ENCODE assay signal across 8 mouse cellular contexts in the genomic region with DNA sequence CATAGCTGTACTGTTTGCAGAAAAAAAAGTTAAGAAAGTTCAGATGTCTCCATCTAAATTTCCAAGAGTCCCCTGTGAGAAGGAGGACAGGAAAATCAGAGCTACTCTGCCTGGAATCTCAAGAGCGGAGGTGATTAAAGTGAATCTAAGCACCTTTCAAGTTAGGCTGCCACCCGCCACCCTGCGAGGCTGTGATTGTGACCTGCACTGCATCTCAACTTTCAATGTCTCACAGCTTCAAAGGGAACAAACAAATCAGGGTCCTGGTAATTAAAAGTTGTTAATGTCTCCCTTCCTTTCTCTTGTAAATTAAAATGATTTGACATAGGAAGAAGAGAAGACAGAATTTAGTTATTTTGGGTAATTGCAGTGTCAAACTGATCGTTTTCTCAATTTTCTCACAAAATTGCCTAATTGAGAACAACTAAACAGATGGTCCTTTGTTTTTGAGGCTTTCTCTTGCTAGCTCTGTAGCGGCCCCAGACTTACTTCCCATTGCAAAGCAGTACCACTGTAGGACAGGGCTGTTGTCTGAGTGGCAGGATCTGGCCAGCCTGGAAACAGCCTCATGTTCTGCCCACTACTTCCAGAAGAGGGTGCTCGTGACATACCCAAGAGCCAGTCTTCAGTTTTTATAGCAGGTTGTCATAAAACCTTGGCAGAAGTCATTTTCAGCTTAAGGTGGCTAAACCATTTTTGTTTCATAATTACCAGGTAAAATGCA.
DNase-seq lines count a peak whose midpoint lies in the region; ATAC-seq lines count a peak whose summit lies in the region.

No protein-coding gene starts in this region.

- intact Hi-C loops in gastrocnemius, postnatal 14 days (cut with DNase I; ENCODE audit: low total_unique reads): no loop called here

- no peaks in the 10 kb centered on the region for H3K4me1 ChIP-seq in embryonic facial prominence, embryonic 14.5 days (ENCODE audit: control insufficient read depth, insufficient read depth, low read length)
- H3K4me1 ChIP-seq in intestine, embryonic 15.5 days (replicated peaks): no peaks in the 10 kb centered on the region
- no peaks in the 10 kb centered on the region for H3K4me1 ChIP-seq in midbrain, embryonic 14.5 days (ENCODE audit: control insufficient read depth, insufficient read depth, low read length)

- H3K9ac ChIP-seq in embryonic facial prominence, embryonic 14.5 days (ENCODE audit: low read depth, low read length): no peak overlapping the region
- no peak overlapping the region for H3K9ac ChIP-seq in intestine, embryonic 15.5 days
- no peak overlapping the region for H3K9ac ChIP-seq in midbrain, embryonic 14.5 days (replicated peaks; ENCODE audit: low read length)

- 27% methylated on average over 6 of the region's 6 CpGs for WGBS in embryonic facial prominence, embryonic 14.5 days
- 45% methylated on average over 6 of the region's 6 CpGs for WGBS in intestine, embryonic 15.5 days
- WGBS in midbrain, embryonic 14.5 days: 47% methylated on average over 6 of the region's 6 CpGs

- no peak overlapping the region for H3K27ac ChIP-seq in embryonic facial prominence, embryonic 14.5 days (replicated peaks; ENCODE audit: low read depth, low read length)
- no peak overlapping the region for H3K27ac ChIP-seq in intestine, embryonic 15.5 days
- no peak overlapping the region for H3K27ac ChIP-seq in midbrain, embryonic 14.5 days (replicated peaks; ENCODE audit: low read depth, low read length)

- DNase-seq in gastrocnemius, postnatal 10 days: peak; percentile 5
- no peak for DNase-seq in gastrocnemius, postnatal 14 days
- DNase-seq in adrenal gland, postnatal 14 days: peak; percentile 74
- DNase-seq in embryonic facial prominence, embryonic 14.5 days (ENCODE audit: low spot score): peak; percentile 74
- peak; percentile 3 to 63 for DNase-seq in left cerebral cortex, adult 9 months (ENCODE audit: low spot score in 2 of 2)
- peak; percentile 89 for DNase-seq in midbrain, embryonic 14.5 days
- DNase-seq in spleen, postnatal 36 days (ENCODE audit: low spot score in 2 of 2): peak; percentile 5 to 7

- H3K27me3 ChIP-seq in embryonic facial prominence, embryonic 14.5 days (replicated peaks; ENCODE audit: control insufficient read depth, insufficient read depth, low read length): no peaks in the 10 kb centered on the region
- H3K27me3 ChIP-seq in intestine, embryonic 15.5 days (replicated peaks): no peaks in the 10 kb centered on the region
- H3K27me3 ChIP-seq in midbrain, embryonic 14.5 days (ENCODE audit: control insufficient read depth, insufficient read depth, low read length): no peaks in the 10 kb centered on the region

- no peak overlapping the region for H3K4me2 ChIP-seq in embryonic facial prominence, embryonic 14.5 days (ENCODE audit: low read depth, low read length)
- no peak overlapping the region for H3K4me2 ChIP-seq in intestine, embryonic 15.5 days (replicated peaks)
- H3K4me2 ChIP-seq in midbrain, embryonic 14.5 days (ENCODE audit: low read length): no peak overlapping the region

- H3K4me3 ChIP-seq in embryonic facial prominence, embryonic 14.5 days (ENCODE audit: low read depth, low read length): no peak overlapping the region
- no peak overlapping the region for H3K4me3 ChIP-seq in intestine, embryonic 15.5 days (replicated peaks)
- no peak overlapping the region for H3K4me3 ChIP-seq in midbrain, embryonic 14.5 days (replicated peaks; ENCODE audit: low read depth, low read length)

- H3K36me3 ChIP-seq in embryonic facial prominence, embryonic 14.5 days (ENCODE audit: control insufficient read depth, insufficient read depth, low read length): no peaks in the 10 kb centered on the region
- H3K36me3 ChIP-seq in intestine, embryonic 15.5 days: no peaks in the 10 kb centered on the region
- no peaks in the 10 kb centered on the region for H3K36me3 ChIP-seq in midbrain, embryonic 14.5 days (ENCODE audit: control insufficient read depth, insufficient read depth, low read length)

- peak; percentile 81; the same call in 1 of the 2 replicates for ATAC-seq in embryonic facial prominence, embryonic 14.5 days (ENCODE audit: low read depth)
- ATAC-seq in intestine, embryonic 15.5 days: peak; percentile 87
- peak; percentile 90 for ATAC-seq in midbrain, embryonic 14.5 days (ENCODE audit: low FRiP score, low TSS enrichment)

- H3K9me3 ChIP-seq in embryonic facial prominence, embryonic 14.5 days (ENCODE audit: control insufficient read depth, low read length): no peaks in the 10 kb centered on the region
- no peaks in the 10 kb centered on the region for H3K9me3 ChIP-seq in intestine, embryonic 15.5 days
- no peaks in the 10 kb centered on the region for H3K9me3 ChIP-seq in midbrain, embryonic 14.5 days (ENCODE audit: control insufficient read depth, low read length)
